Mouse (Mus musculus) thymus, adult 18-20 months (tissue): ENCODE results near the gene Slc25a54.

Experiments used
- DNase-seq, 2 experiments: peaks; one replicate each; pipeline ENCODE4 v3.0.0; 2022; ENCODE audit warnings: mixed read lengths in 2 of 2

Gene Slc25a54

GRCm38 (mm10) chr3:109080169-109080568, at the start of gene Slc25a54:
Gene Slc25a54 (plus strand): TSS chr3:109080469.
- no peak for DNase-seq

GRCm38 (mm10) chr3:109030817-109031216, 49.5 kb upstream of the Slc25a54 start:
- DNase-seq: no peak

GRCm38 (mm10) chr3:109031626-109032025, 48.6 kb upstream of the Slc25a54 start:
- DNase-seq: no peak

- DNase-seq: no peak
These were observed 48.0 kb upstream of the Slc25a54 start for GRCm38 (mm10) chr3:109032306-109032705.

GRCm38 (mm10) chr3:109034411-109034810, 45.9 kb upstream of the Slc25a54 start:
- no peak for DNase-seq

- no peak for DNase-seq
These were observed 39.4 kb upstream of the Slc25a54 start for GRCm38 (mm10) chr3:109040908-109041307.

GRCm38 (mm10) chr3:109043395-109043794, 36.9 kb upstream of the Slc25a54 start:
- no peak for DNase-seq

GRCm38 (mm10) chr3:109046428-109046827, 33.8 kb upstream of the Slc25a54 start:
- DNase-seq: no peak

GRCm38 (mm10) chr3:109047707-109048283, 32.5 kb upstream of the Slc25a54 start:
- DNase-seq: no peak

GRCm38 (mm10) chr3:109051056-109051945, 29.0 kb upstream of the Slc25a54 start:
- no peak for DNase-seq

GRCm38 (mm10) chr3:109051946-109052331, 28.3 kb upstream of the Slc25a54 start:
- DNase-seq: no peak

- no peak for DNase-seq
These were observed 20.4 kb upstream of the Slc25a54 start for GRCm38 (mm10) chr3:109059903-109060302.

- DNase-seq: no peak
These were observed 17.9 kb upstream of the Slc25a54 start for GRCm38 (mm10) chr3:109062391-109062790.

GRCm38 (mm10) chr3:109062989-109063388, 17.3 kb upstream of the Slc25a54 start:
- DNase-seq: no peak

- no peak for DNase-seq
These were observed 4.1 kb downstream of the Slc25a54 start for GRCm38 (mm10) chr3:109084418-109084817.

- DNase-seq: no peak
These were observed 8.2 kb downstream of the Slc25a54 start for GRCm38 (mm10) chr3:109088460-109088859.

- DNase-seq: no peak
These were observed 24.4 kb downstream of the Slc25a54 start for GRCm38 (mm10) chr3:109104702-109105101.

- DNase-seq: no peak
These were observed 36.9 kb downstream of the Slc25a54 start for GRCm38 (mm10) chr3:109117136-109117535.

GRCm38 (mm10) chr3:109119562-109119961, 39.3 kb downstream of the Slc25a54 start:
- DNase-seq: no peak

- no peak for DNase-seq
These were observed 39.7 kb downstream of the Slc25a54 start for GRCm38 (mm10) chr3:109119973-109120372.

GRCm38 (mm10) chr3:109122641-109123530, 42.6 kb downstream of the Slc25a54 start, which contains the start of gene Slc25a24:
Gene Slc25a24 (plus strand): TSS chr3:109123149.
- DNase-seq: peak; percentile 15 to 29

GRCm38 (mm10) chr3:109123531-109123981, 43.3 kb downstream of the Slc25a54 start:
- no peak for DNase-seq

- DNase-seq: no peak
These were observed 43.8 kb downstream of the Slc25a54 start for GRCm38 (mm10) chr3:109124091-109124490.
